Mouse (Mus musculus): ENCODE data around the gene Znrd1as. TPM values are rescaled to one million over a fixed set of nuclear protein-coding genes. Genes with fewer than 3 reads are reported as not detected.

Gene Znrd1as
- 7.9 and 8.6 TPM in 2 replicates for polyA plus RNA-seq (2014; fragmentation: Nextera tagmentation; extraction: Ambion mirVana)

- Histone ChIP-seq H3K4me2 (peak within 1 kb of the TSS; percentile 90), H3K36me3 (ENCODE audit: control insufficient read depth, insufficient read depth, low read length) (peaks cover 4% of the 10 kb centered on the region; the same call in 1 of the 2 replicates), H3K9me3 (replicated peaks; ENCODE audit: control insufficient read depth, low read length) (no peaks in the 10 kb centered on the region), H3K9ac (ENCODE audit: low read depth, low read length) (peak within 1 kb of the TSS; percentile 85), H3K4me3 (ENCODE audit: low read depth, low read length) (peak within 1 kb of the TSS; percentile 53), H3K4me1 (ENCODE audit: control insufficient read depth, insufficient read depth, low read length) (peaks cover 4% of the 10 kb centered on the region), H3K27me3 (ENCODE audit: control insufficient read depth, insufficient read depth, low read length) (no peaks in the 10 kb centered on the region), H3K27ac (ENCODE audit: low read depth, low read length) (peak within 1 kb of the TSS; percentile 22)
- ATAC-seq (replicated peaks; ENCODE audit: insufficient number of reproducible peaks, low FRiP score, low TSS enrichment) = peak; percentile 98
- WGBS (ENCODE audit: insufficient replicate concordance) = under 1% methylated on average over 46 of the region's 46 CpGs
Observed at GRCm38 (mm10) chr17:36957999-36958743, at the start of gene Znrd1as, which contains the start of gene Znrd1. Znrd1as (plus strand) TSS chr17:36958592. Znrd1 (minus strand) TSS chr17:36958559.

GRCm38 (mm10) chr17:36909802-36910201 is 48.6 kb upstream of the Znrd1as start:
- Histone ChIP-seq H3K27me3 (ENCODE audit: control insufficient read depth, insufficient read depth, low read length) (0 out of 2 replicates have a peak, but pooled peaks cover 3% of the 10 kb centered on the region), H3K4me2 (no peak overlapping the region), H3K4me3 (ENCODE audit: low read depth, low read length) (no peak overlapping the region), H3K9me3 (replicated peaks; ENCODE audit: control insufficient read depth, low read length) (no peaks in the 10 kb centered on the region), H3K36me3 (ENCODE audit: control insufficient read depth, insufficient read depth, low read length) (no peaks in the 10 kb centered on the region), H3K9ac (ENCODE audit: low read depth, low read length) (no peak overlapping the region), H3K27ac (ENCODE audit: low read depth, low read length) (no peak overlapping the region), H3K4me1 (ENCODE audit: control insufficient read depth, insufficient read depth, low read length) (no peaks in the 10 kb centered on the region)
- no peak for ATAC-seq (replicated peaks; ENCODE audit: insufficient number of reproducible peaks, low FRiP score, low TSS enrichment)
- 44% methylated on average over 4 of the region's 4 CpGs for WGBS (ENCODE audit: insufficient replicate concordance)

GRCm38 (mm10) chr17:36912031-36912430 is 46.4 kb upstream of the Znrd1as start:
- H3K36me3 ChIP-seq (ENCODE audit: control insufficient read depth, insufficient read depth, low read length) = no peaks in the 10 kb centered on the region
- no peak overlapping the region for H3K4me3 ChIP-seq (ENCODE audit: low read depth, low read length)
- H3K4me2 ChIP-seq = no peak overlapping the region
- no peaks in the 10 kb centered on the region for H3K9me3 ChIP-seq (replicated peaks; ENCODE audit: control insufficient read depth, low read length)
- 0 out of 2 replicates have a peak, but pooled peaks cover 3% of the 10 kb centered on the region for H3K27me3 ChIP-seq (ENCODE audit: control insufficient read depth, insufficient read depth, low read length)
- H3K27ac ChIP-seq (ENCODE audit: low read depth, low read length) = no peak overlapping the region
- H3K9ac ChIP-seq (ENCODE audit: low read depth, low read length) = no peak overlapping the region
- no peaks in the 10 kb centered on the region for H3K4me1 ChIP-seq (ENCODE audit: control insufficient read depth, insufficient read depth, low read length)
- no peak for ATAC-seq (replicated peaks; ENCODE audit: insufficient number of reproducible peaks, low FRiP score, low TSS enrichment)
- WGBS (ENCODE audit: insufficient replicate concordance) = 63% methylated on average over 2 of the region's 2 CpGs

- Histone ChIP-seq H3K9ac (ENCODE audit: low read depth, low read length) (no peak overlapping the region), H3K4me3 (ENCODE audit: low read depth, low read length) (no peak overlapping the region), H3K9me3 (replicated peaks; ENCODE audit: control insufficient read depth, low read length) (no peaks in the 10 kb centered on the region), H3K27me3 (ENCODE audit: control insufficient read depth, insufficient read depth, low read length) (0 out of 2 replicates have a peak, but pooled peaks cover 3% of the 10 kb centered on the region), H3K4me2 (no peak overlapping the region), H3K4me1 (ENCODE audit: control insufficient read depth, insufficient read depth, low read length) (no peaks in the 10 kb centered on the region), H3K27ac (ENCODE audit: low read depth, low read length) (no peak overlapping the region), H3K36me3 (ENCODE audit: control insufficient read depth, insufficient read depth, low read length) (no peaks in the 10 kb centered on the region)
- 8% methylated on average over 2 of the region's 2 CpGs for WGBS (ENCODE audit: insufficient replicate concordance)
- ATAC-seq (replicated peaks; ENCODE audit: insufficient number of reproducible peaks, low FRiP score, low TSS enrichment) = no peak
Observed at GRCm38 (mm10) chr17:36914108-36914507, 44.3 kb upstream of the Znrd1as start.

GRCm38 (mm10) chr17:36915076-36915475 is 43.3 kb upstream of the Znrd1as start:
- Histone ChIP-seq H3K4me3 (ENCODE audit: low read depth, low read length) (no peak overlapping the region), H3K4me1 (ENCODE audit: control insufficient read depth, insufficient read depth, low read length) (no peaks in the 10 kb centered on the region), H3K4me2 (no peak overlapping the region), H3K27ac (ENCODE audit: low read depth, low read length) (no peak overlapping the region), H3K9me3 (replicated peaks; ENCODE audit: control insufficient read depth, low read length) (no peaks in the 10 kb centered on the region), H3K27me3 (ENCODE audit: control insufficient read depth, insufficient read depth, low read length) (no peaks in the 10 kb centered on the region), H3K9ac (ENCODE audit: low read depth, low read length) (no peak overlapping the region), H3K36me3 (ENCODE audit: control insufficient read depth, insufficient read depth, low read length) (no peaks in the 10 kb centered on the region)
- no peak for ATAC-seq (replicated peaks; ENCODE audit: insufficient number of reproducible peaks, low FRiP score, low TSS enrichment)
- WGBS (ENCODE audit: insufficient replicate concordance) = 16% methylated on average over 9 of the region's 9 CpGs

- Histone ChIP-seq H3K9ac (ENCODE audit: low read depth, low read length) (no peak overlapping the region), H3K4me3 (ENCODE audit: low read depth, low read length) (no peak overlapping the region), H3K27me3 (ENCODE audit: control insufficient read depth, insufficient read depth, low read length) (no peaks in the 10 kb centered on the region; the same call in 1 of the 2 replicates), H3K36me3 (ENCODE audit: control insufficient read depth, insufficient read depth, low read length) (no peaks in the 10 kb centered on the region), H3K4me2 (no peak overlapping the region), H3K27ac (ENCODE audit: low read depth, low read length) (no peak overlapping the region), H3K4me1 (ENCODE audit: control insufficient read depth, insufficient read depth, low read length) (no peaks in the 10 kb centered on the region), H3K9me3 (replicated peaks; ENCODE audit: control insufficient read depth, low read length) (no peaks in the 10 kb centered on the region)
- WGBS (ENCODE audit: insufficient replicate concordance) = 37% methylated on average over 15 of the region's 15 CpGs
- no peak for ATAC-seq (replicated peaks; ENCODE audit: insufficient number of reproducible peaks, low FRiP score, low TSS enrichment)
Observed at GRCm38 (mm10) chr17:36920239-36920638, 38.2 kb upstream of the Znrd1as start.

- no peaks in the 10 kb centered on the region for H3K4me1 ChIP-seq (ENCODE audit: control insufficient read depth, insufficient read depth, low read length)
Observed at GRCm38 (mm10) chr17:36922715-36923114, 35.7 kb upstream of the Znrd1as start.

GRCm38 (mm10) chr17:36923491-36923890 is 34.9 kb upstream of the Znrd1as start:
- Histone ChIP-seq H3K27me3 (ENCODE audit: control insufficient read depth, insufficient read depth, low read length) (no peaks in the 10 kb centered on the region; the same call in 1 of the 2 replicates), H3K9me3 (replicated peaks; ENCODE audit: control insufficient read depth, low read length) (no peaks in the 10 kb centered on the region), H3K27ac (ENCODE audit: low read depth, low read length) (no peak overlapping the region), H3K9ac (ENCODE audit: low read depth, low read length) (no peak overlapping the region), H3K4me2 (no peak overlapping the region), H3K4me3 (ENCODE audit: low read depth, low read length) (no peak overlapping the region), H3K36me3 (ENCODE audit: control insufficient read depth, insufficient read depth, low read length) (no peaks in the 10 kb centered on the region), H3K4me1 (ENCODE audit: control insufficient read depth, insufficient read depth, low read length) (no peaks in the 10 kb centered on the region)
- 51% methylated on average over 4 of the region's 4 CpGs for WGBS (ENCODE audit: insufficient replicate concordance)
- no peak for ATAC-seq (replicated peaks; ENCODE audit: insufficient number of reproducible peaks, low FRiP score, low TSS enrichment)

More at GRCm38 (mm10) chr17:36922715-36923114, 35.7 kb upstream of the Znrd1as start:
- Histone ChIP-seq H3K9ac (ENCODE audit: low read depth, low read length) (no peak overlapping the region), H3K9me3 (replicated peaks; ENCODE audit: control insufficient read depth, low read length) (no peaks in the 10 kb centered on the region), H3K36me3 (ENCODE audit: control insufficient read depth, insufficient read depth, low read length) (no peaks in the 10 kb centered on the region), H3K27ac (ENCODE audit: low read depth, low read length) (no peak overlapping the region), H3K27me3 (ENCODE audit: control insufficient read depth, insufficient read depth, low read length) (no peaks in the 10 kb centered on the region; the same call in 1 of the 2 replicates), H3K4me2 (no peak overlapping the region), H3K4me3 (ENCODE audit: low read depth, low read length) (no peak overlapping the region)
- no peak for ATAC-seq (replicated peaks; ENCODE audit: insufficient number of reproducible peaks, low FRiP score, low TSS enrichment)
- 70% methylated on average over 4 of the region's 4 CpGs for WGBS (ENCODE audit: insufficient replicate concordance)

Measured in heart, embryonic 11.5 days (tissue).